Mouse (Mus musculus): ENCODE results near the gene Fam122a. TPM values are rescaled to one million over a fixed set of nuclear protein-coding genes. Genes with fewer than 3 reads are reported as not detected.

The Fam122a gene
- polyA plus RNA-seq, 1 experiment: not detected

- 92% methylated on average over 5 of the region's 5 CpGs for WGBS
- Histone ChIP-seq H3K4me1 (ENCODE audit: control insufficient read depth, insufficient read depth, low read length) (peaks cover 2% of the 10 kb centered on the region; the same call in 1 of the 2 replicates), H3K4me3 (ENCODE audit: insufficient read depth, low read depth, low read length) (no peak overlapping the region), H3K27ac (ENCODE audit: insufficient read depth, low read depth, low read length) (no peak overlapping the region)
- TF ChIP-seq POLR2A (IDR thresholded peaks at IDR 0.05; ENCODE audit: insufficient read depth, low read depth, low read length): no peak
- TF ChIP-seq CTCF (IDR thresholded peaks at IDR 0.05; ENCODE audit: insufficient read depth, low read depth, low read length): no peak
Measured at GRCm38 (mm10) chr19:24472512-24472911, 4.6 kb downstream of the Fam122a start.

GRCm38 (mm10) chr19:24471538-24471937, 5.6 kb downstream of the Fam122a start:
- no peak overlapping the region for H3K4me3 ChIP-seq (ENCODE audit: insufficient read depth, low read depth, low read length)

DNA sequence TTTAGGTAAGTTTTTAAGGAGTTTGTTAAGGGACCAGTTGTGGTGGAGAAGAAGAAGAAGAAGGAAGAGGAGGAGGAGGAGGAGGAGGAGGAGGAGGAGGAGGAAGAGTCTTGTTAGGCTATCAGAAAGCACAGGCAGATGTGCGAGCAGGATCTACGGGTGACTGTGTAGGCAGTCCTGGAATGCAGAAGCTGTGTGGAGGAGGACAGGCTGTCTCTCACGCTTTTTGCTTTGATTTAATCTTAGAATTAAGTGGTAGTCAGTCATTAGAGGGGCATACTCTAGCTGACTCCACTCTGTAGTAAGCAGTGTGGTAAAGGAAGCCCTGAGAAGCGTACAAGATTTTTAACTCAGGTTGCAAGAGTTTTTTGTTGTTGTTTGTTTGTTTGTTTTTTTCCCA, 7.9 kb downstream of the Fam122a start:
- 69% methylated on average over 4 of the region's 4 CpGs for WGBS
- TF ChIP-seq CTCF (IDR thresholded peaks at IDR 0.05; ENCODE audit: insufficient read depth, low read depth, low read length) (no peak), POLR2A (IDR thresholded peaks at IDR 0.05; ENCODE audit: insufficient read depth, low read depth, low read length) (no peak)

More at GRCm38 (mm10) chr19:24471538-24471937, 5.6 kb downstream of the Fam122a start:
- Histone ChIP-seq H3K27ac (ENCODE audit: insufficient read depth, low read depth, low read length) (no peak overlapping the region), H3K4me1 (ENCODE audit: control insufficient read depth, insufficient read depth, low read length) (peaks cover 2% of the 10 kb centered on the region; the same call in 1 of the 2 replicates)
- no peak for TF ChIP-seq CTCF (IDR thresholded peaks at IDR 0.05; ENCODE audit: insufficient read depth, low read depth, low read length)
- no peak for TF ChIP-seq POLR2A (IDR thresholded peaks at IDR 0.05; ENCODE audit: insufficient read depth, low read depth, low read length)
- 94% methylated on average over 6 of the region's 6 CpGs for WGBS

DNA sequence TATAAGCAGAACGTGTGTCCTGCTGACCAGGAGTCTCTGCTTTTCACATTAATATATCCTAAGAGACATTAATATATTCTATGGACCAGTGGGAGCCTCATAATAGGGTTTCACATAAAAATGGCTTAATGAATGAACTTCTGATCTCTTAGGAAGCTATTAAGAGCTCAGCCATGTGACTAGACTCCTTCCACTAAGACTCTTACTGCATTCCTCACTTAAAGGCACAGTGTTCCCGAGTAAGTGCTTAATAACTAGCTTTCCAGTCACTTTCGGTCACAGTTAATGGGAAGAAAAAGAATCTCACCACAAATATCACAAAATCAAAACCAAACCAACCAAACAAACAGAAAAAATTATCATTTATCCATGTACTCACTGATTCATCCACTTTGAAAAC, 8.5 kb downstream of the Fam122a start:
- Histone ChIP-seq H3K27ac (ENCODE audit: insufficient read depth, low read depth, low read length) (no peak overlapping the region), H3K4me1 (ENCODE audit: control insufficient read depth, insufficient read depth, low read length) (no peaks in the 10 kb centered on the region), H3K4me3 (ENCODE audit: insufficient read depth, low read depth, low read length) (no peak overlapping the region)
- 70% methylated on average over 3 of the region's 3 CpGs for WGBS
- TF ChIP-seq CTCF (IDR thresholded peaks at IDR 0.05; ENCODE audit: insufficient read depth, low read depth, low read length): no peak
- no peak for TF ChIP-seq POLR2A (IDR thresholded peaks at IDR 0.05; ENCODE audit: insufficient read depth, low read depth, low read length)

More for the DNA sequence above, 7.9 kb downstream of the Fam122a start:
- no peak overlapping the region for H3K4me3 ChIP-seq (ENCODE audit: insufficient read depth, low read depth, low read length)
- H3K4me1 ChIP-seq (ENCODE audit: control insufficient read depth, insufficient read depth, low read length): no peaks in the 10 kb centered on the region
- H3K27ac ChIP-seq (ENCODE audit: insufficient read depth, low read depth, low read length): no peak overlapping the region

- Histone ChIP-seq H3K4me3 (ENCODE audit: insufficient read depth, low read depth, low read length) (no peak overlapping the region), H3K4me1 (ENCODE audit: control insufficient read depth, insufficient read depth, low read length) (no peaks in the 10 kb centered on the region), H3K27ac (ENCODE audit: insufficient read depth, low read depth, low read length) (no peak overlapping the region)
- WGBS: 86% methylated on average over 2 of the region's 3 CpGs
- no peak for TF ChIP-seq POLR2A (IDR thresholded peaks at IDR 0.05; ENCODE audit: insufficient read depth, low read depth, low read length)
- no peak for TF ChIP-seq CTCF (IDR thresholded peaks at IDR 0.05; ENCODE audit: insufficient read depth, low read depth, low read length)
Measured at GRCm38 (mm10) chr19:24463011-24463410, 14.1 kb downstream of the Fam122a start.

- WGBS: 72% methylated on average over 6 of the region's 6 CpGs
- Histone ChIP-seq H3K27ac (ENCODE audit: insufficient read depth, low read depth, low read length) (no peak overlapping the region), H3K4me1 (ENCODE audit: control insufficient read depth, insufficient read depth, low read length) (peaks cover 2% of the 10 kb centered on the region; the same call in 1 of the 2 replicates), H3K4me3 (ENCODE audit: insufficient read depth, low read depth, low read length) (no peak overlapping the region)
- no peak for TF ChIP-seq CTCF (IDR thresholded peaks at IDR 0.05; ENCODE audit: insufficient read depth, low read depth, low read length)
- TF ChIP-seq POLR2A (IDR thresholded peaks at IDR 0.05; ENCODE audit: insufficient read depth, low read depth, low read length): no peak
Measured at GRCm38 (mm10) chr19:24456591-24457231, 20.4 kb downstream of the Fam122a start.

DNA sequence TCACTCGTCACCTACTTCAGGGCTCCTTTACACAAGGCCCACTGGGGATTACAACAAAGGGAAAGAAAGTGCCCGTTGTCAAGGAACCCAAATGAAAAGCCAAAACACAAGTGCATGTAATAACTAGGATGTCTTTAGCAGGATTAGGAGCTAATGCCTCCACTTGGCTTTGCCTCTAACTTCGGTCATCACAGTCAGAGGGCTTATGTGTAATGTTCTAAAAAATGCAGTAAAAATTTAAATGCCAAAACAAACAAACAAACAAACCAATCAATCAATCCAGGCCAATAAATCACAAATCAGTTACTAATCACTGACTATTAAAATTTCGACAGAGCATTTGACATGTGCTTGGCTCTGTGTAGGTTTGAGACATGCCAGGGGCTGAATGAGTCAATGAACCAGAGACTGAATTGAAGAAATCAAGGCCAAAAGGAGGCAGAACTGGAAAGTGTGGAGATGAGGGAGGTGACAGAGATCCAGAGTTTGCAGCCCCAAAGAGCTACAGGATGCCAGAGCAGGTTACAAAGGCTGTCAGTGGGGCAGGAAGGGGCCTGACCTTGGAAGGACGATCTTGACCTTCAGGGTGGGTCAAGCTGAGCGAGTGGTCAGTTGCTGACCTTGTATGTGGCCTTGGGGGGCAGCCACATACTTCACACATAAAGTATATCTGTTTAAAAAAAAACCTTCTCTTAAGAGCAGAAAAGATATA, 21.8 kb downstream of the Fam122a start:
- Histone ChIP-seq H3K27ac (ENCODE audit: insufficient read depth, low read depth, low read length) (no peak overlapping the region), H3K4me3 (ENCODE audit: insufficient read depth, low read depth, low read length) (no peak overlapping the region), H3K4me1 (ENCODE audit: control insufficient read depth, insufficient read depth, low read length) (peaks cover 2% of the 10 kb centered on the region; the same call in 1 of the 2 replicates)
- no peak for TF ChIP-seq CTCF (IDR thresholded peaks at IDR 0.05; ENCODE audit: insufficient read depth, low read depth, low read length)
- no peak for TF ChIP-seq POLR2A (IDR thresholded peaks at IDR 0.05; ENCODE audit: insufficient read depth, low read depth, low read length)
- 72% methylated on average over 6 of the region's 6 CpGs for WGBS

DNA sequence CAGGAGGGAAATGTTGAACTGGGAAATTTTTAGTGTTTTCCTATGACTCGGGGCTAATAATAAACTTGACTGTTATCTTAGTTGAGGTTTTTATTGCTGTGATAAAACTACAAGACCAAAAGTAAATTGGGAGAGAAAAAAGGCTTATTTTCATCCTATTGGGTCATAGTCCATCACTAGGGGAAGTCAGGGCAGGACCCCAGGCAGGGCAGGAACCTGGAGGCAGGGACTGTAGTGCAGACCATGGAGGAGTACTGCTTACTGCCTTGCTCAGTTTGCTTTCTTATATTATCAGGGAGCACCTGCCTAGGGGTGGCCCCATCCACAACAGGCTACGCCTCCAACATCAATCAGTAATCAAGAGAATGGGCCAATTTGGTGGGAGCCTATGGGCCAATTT, 22.7 kb downstream of the Fam122a start:
- WGBS: 89% methylated on average over 2 of the region's 2 CpGs
- Histone ChIP-seq H3K27ac (ENCODE audit: insufficient read depth, low read depth, low read length) (no peak overlapping the region), H3K4me3 (ENCODE audit: insufficient read depth, low read depth, low read length) (no peak overlapping the region), H3K4me1 (ENCODE audit: control insufficient read depth, insufficient read depth, low read length) (peaks cover 2% of the 10 kb centered on the region; the same call in 1 of the 2 replicates)
- TF ChIP-seq POLR2A (IDR thresholded peaks at IDR 0.05; ENCODE audit: insufficient read depth, low read depth, low read length) (no peak), CTCF (IDR thresholded peaks at IDR 0.05; ENCODE audit: insufficient read depth, low read depth, low read length) (no peak)

GRCm38 (mm10) chr19:24453379-24453778, 23.8 kb downstream of the Fam122a start:
- no peak overlapping the region for H3K4me3 ChIP-seq (ENCODE audit: insufficient read depth, low read depth, low read length)
- no peak overlapping the region for H3K27ac ChIP-seq (ENCODE audit: insufficient read depth, low read depth, low read length)
- TF ChIP-seq POLR2A (IDR thresholded peaks at IDR 0.05; ENCODE audit: insufficient read depth, low read depth, low read length): no peak
- no peak for TF ChIP-seq CTCF (IDR thresholded peaks at IDR 0.05; ENCODE audit: insufficient read depth, low read depth, low read length)
- H3K4me1 ChIP-seq (ENCODE audit: control insufficient read depth, insufficient read depth, low read length): peaks cover 2% of the 10 kb centered on the region; the same call in 1 of the 2 replicates
- 16% methylated on average over 13 of the region's 13 CpGs for WGBS
